Mouse (Mus musculus): ENCODE data around the gene A830005F24Rik.

GRCm38 (mm10) chr13:48513003-48513929 lies at the start of gene A830005F24Rik, which contains the start of gene Zfp169:
- TF ChIP-seq CTCF (IDR thresholded peaks at IDR 0.05; ENCODE audit: low read depth, low read length), result no peak
- no peak for TF ChIP-seq POLR2A (IDR thresholded peaks at IDR 0.05; ENCODE audit: borderline replicate concordance, low read depth, low read length)
